Mouse (Mus musculus) hindbrain, embryonic 10.5 days (tissue): ENCODE data around the gene Zbtb17. TPM values are rescaled to one million over a fixed set of nuclear protein-coding genes. Genes with fewer than 3 reads are reported as not detected.

Source experiments
- polyA plus RNA-seq: library from polyadenylated mRNA; unstranded; fragments of >200 nt; fragmentation: Nextera tagmentation; extraction: Ambion mirVana; gene quantifications from 2 replicates; pipeline ENCODE4 v1.2.1, GENCODE M21; 2016

Gene Zbtb17
- polyA plus RNA-seq, 1 experiment from 2014 or later, result 60.8 TPM

Other genes starting within 250 kb of the Zbtb17 start
- 5.3 and 6.5 TPM in 2 replicates for gene Rsg1, start 230.7 kb upstream of the Zbtb17 start, polyA plus RNA-seq
- 1.7 and 4.3 TPM in 2 replicates for gene Arhgef19, start 205.2 kb upstream of the Zbtb17 start, polyA plus RNA-seq
- 3.3 and 4.4 TPM in 2 replicates for gene Epha2, start 143.4 kb upstream of the Zbtb17 start, polyA plus RNA-seq
- 0.65 and 0.81 TPM in 2 replicates for gene Fam131c, start 76.4 kb upstream of the Zbtb17 start, polyA plus RNA-seq
- 0.31 and 0.33 TPM in 2 replicates for gene Clcnka, start 45.9 kb upstream of the Zbtb17 start, polyA plus RNA-seq
- 0.11 TPM in 1 of 2 replicates, not detected in the other for gene Clcnkb, start 28.6 kb upstream of the Zbtb17 start, polyA plus RNA-seq
- not detected in 2 replicates for gene Hspb7, start 23.9 kb upstream of the Zbtb17 start, polyA plus RNA-seq
- not detected in 2 replicates for gene Srarp, start 8.5 kb upstream of the Zbtb17 start, polyA plus RNA-seq
- gene Spen, start 93.9 kb downstream of the Zbtb17 start, polyA plus RNA-seq, result 12.8 and 14.2 TPM in 2 replicates
- gene Fblim1, start 161.4 kb downstream of the Zbtb17 start, polyA plus RNA-seq, result 33.7 and 34.4 TPM in 2 replicates
- 1.2 and 1.5 TPM in 2 replicates for gene Tmem82, start 174.0 kb downstream of the Zbtb17 start, polyA plus RNA-seq
- 0.10 TPM in 1 of 2 replicates, not detected in the other for gene Slc25a34, start 179.2 kb downstream of the Zbtb17 start, polyA plus RNA-seq
- gene Plekhm2, start 220.2 kb downstream of the Zbtb17 start, polyA plus RNA-seq, result 5.0 and 5.4 TPM in 2 replicates
- 2.9 TPM in 1 of 2 replicates, not detected in the other for gene Rsc1a1, start 240.9 kb downstream of the Zbtb17 start, polyA plus RNA-seq